Mouse (Mus musculus): ENCODE measurements around the gene Tas2r131.

DNA sequence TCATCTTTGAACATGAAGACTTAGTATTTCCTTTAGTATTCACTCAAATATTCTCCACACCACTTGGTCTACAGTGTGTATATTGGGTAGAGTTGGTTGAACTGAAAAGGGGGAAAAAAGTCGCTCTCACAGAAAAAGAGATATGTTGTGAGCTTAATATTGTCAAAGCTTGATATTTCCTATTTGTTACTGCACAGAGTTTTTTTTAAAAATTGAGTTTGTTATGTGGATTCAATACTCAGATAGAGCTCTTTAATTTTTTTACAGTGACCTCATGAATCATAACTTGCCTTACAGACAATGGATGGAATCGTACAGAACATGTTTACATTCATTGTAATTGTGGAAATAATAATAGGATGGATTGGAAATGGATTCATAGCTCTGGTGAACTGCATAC, 6.9 kb downstream of the Tas2r131 start, which contains the start of gene Tas2r129:
- TF ChIP-seq CTCF (IDR thresholded peaks at IDR 0.05; ENCODE audit: low read depth) (no peak), EP300 (IDR thresholded peaks at IDR 0.05; ENCODE audit: low read depth) (no peak)

Measured in liver, postnatal 0 days (tissue).